Mouse (Mus musculus) stomach, postnatal 0 days (tissue): ENCODE results near the gene Gm1604a. TPM values are rescaled to one million over a fixed set of nuclear protein-coding genes. Genes with fewer than 3 reads are reported as not detected.
"Not testable (repeated sequence)": the region's sequence is repeated elsewhere in the genome, so short reads cannot be mapped to it uniquely, and the experiment has no call there.

Source experiments
- ATAC-seq: fragments of 200-750 bp; cut with Nextera tagmentation; 2 replicates; pipeline ENCODE4 v1.8.0; 2017; ENCODE audit not compliant: low FRiP score, low TSS enrichment
- DNase-seq: peaks from one replicate; pipeline ENCODE4 v3.0.0-alpha.2; 2016; ENCODE audit warnings: low spot score
- H3K27ac ChIP-seq: fragments of 300-500 bp; sonication (generic); replicated peaks from 2 replicates; pipeline ENCODE4 v1.5.1; 2014; ENCODE audit warnings: mild to moderate bottlenecking, control low read depth
- H3K27me3 ChIP-seq: fragments of 300-500 bp; sonication (generic); 2 replicates; pipeline ENCODE4 v1.6.1; 2014; ENCODE audit warnings: low read length; ENCODE audit not compliant: control insufficient read depth, insufficient read depth
- H3K36me3 ChIP-seq: fragments of 300-500 bp; sonication (generic); 2 replicates; pipeline ENCODE4 v1.6.1; 2014; ENCODE audit warnings: low read length, mixed read lengths; ENCODE audit not compliant: control insufficient read depth, insufficient read depth
- H3K4me1 ChIP-seq: fragments of 300-500 bp; sonication (generic); replicated peaks from 2 replicates; pipeline ENCODE4 v1.6.1; 2014; ENCODE audit warnings: antibody characterized with exemption; ENCODE audit not compliant: control insufficient read depth, insufficient read depth
- H3K4me2 ChIP-seq: fragments of 300-500 bp; sonication (generic); replicated peaks from 2 replicates; pipeline ENCODE4 v1.6.1; 2014; ENCODE audit warnings: low read depth, mild to moderate bottlenecking, control low read depth, moderate library complexity
- H3K4me3 ChIP-seq: fragments of 300-500 bp; sonication (generic); 2 replicates; pipeline ENCODE4 v1.5.1; 2014; ENCODE audit warnings: low read depth, low read length, control low read depth
- H3K9ac ChIP-seq: fragments of 300-500 bp; sonication (generic); 2 replicates; pipeline ENCODE4 v1.6.1; 2014; ENCODE audit warnings: mild to moderate bottlenecking, low read length, control low read depth, mixed read lengths
- H3K9me3 ChIP-seq: fragments of 300-500 bp; sonication (generic); 2 replicates; pipeline ENCODE4 v1.6.1; 2016; ENCODE audit warnings: low read length; ENCODE audit not compliant: control insufficient read depth
- CTCF ChIP-seq: IDR thresholded peaks from 2 replicates; pipeline ENCODE4 v1.5.1; 2016; ENCODE audit warnings: antibody characterized with exemption, low read depth, mild to moderate bottlenecking, moderate library complexity
- WGBS: fragments of 180-500 bp; shearing (Covaris S2); extraction: QIAGEN DNeasy Blood & Tissue Kit; methylation state at CpG from one replicate; pipeline ENCODE4 v1.1.7; 2014; 5-methylcytosine and 5-hydroxymethylcytosine counted together
- polyA plus RNA-seq: library from polyadenylated mRNA; unstranded; fragments of >200 nt; fragmentation: Nextera tagmentation; extraction: Ambion mirVana; gene quantifications from 2 replicates; pipeline ENCODE4 v1.2.1, GENCODE M21; 2015

Gene Gm1604a
- polyA plus RNA-seq, 1 experiment from 2014 or later, result not detected

- not testable (repeated sequence) for ATAC-seq, H3K9ac ChIP-seq, H3K4me2 ChIP-seq, H3K36me3 ChIP-seq, H3K27ac ChIP-seq, DNase-seq, H3K27me3 ChIP-seq, H3K4me3 ChIP-seq, H3K4me1 ChIP-seq, H3K9me3 ChIP-seq
- 60% methylated on average over 3 of the region's 6 CpGs for WGBS
These were observed 5.3 kb downstream of the Gm1604a start for GRCm38 (mm10) chr17:7030622-7031174.

DNA sequence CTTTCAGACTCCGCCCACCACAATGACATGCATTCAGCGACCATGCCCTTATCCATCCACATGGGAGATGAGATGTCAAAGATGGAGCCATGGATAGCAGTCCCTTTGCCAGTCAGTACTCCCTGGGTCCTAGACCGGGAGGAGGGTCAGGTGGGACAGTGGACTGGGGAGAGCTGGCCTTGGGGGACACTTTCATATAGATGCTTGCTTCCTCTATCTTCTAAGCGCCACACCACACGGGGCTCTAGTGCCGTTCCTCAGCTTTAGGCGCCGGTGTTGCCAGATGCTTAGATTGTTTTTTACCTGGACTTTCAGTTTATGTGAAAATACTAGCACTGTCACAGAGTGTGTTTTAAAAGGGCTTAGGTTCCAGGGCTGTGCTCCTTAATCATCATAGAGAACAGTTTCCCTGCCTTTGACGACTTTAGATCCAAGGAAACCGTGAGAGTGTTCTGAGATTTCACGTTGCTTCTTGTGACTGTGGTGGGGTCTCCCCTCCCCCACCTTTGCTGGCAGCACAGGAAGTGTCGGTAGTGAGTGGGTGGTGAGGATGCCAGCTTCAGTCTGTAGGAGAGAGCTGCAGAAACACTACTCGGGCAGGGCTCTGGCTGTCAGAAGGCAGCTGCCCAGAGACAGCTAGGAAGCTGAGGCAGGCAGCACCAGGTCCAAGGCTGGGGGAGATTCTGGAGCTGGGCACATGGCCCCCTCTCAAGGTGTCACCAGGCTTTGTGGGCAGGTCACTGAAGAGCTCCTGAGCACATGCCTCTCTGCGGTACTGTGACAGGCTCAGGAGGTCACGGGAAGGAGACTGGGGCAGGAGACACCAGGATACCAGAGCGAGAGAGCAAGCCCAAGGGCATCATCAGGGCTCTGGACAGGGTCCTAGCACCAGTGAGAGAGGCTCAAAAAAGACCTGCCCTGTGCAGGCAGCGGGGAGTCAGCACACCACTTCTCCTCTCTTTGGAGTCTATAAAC, 8.1 kb downstream of the Gm1604a start:
- not testable (repeated sequence) for DNase-seq, H3K4me1 ChIP-seq, H3K27ac ChIP-seq, H3K36me3 ChIP-seq, H3K9ac ChIP-seq, H3K4me3 ChIP-seq, H3K9me3 ChIP-seq, ATAC-seq, H3K27me3 ChIP-seq, H3K4me2 ChIP-seq
- WGBS, result 64% methylated on average over 3 of the region's 17 CpGs

- WGBS, result 61% methylated on average over 2 of the region's 4 CpGs
- H3K36me3 ChIP-seq, ATAC-seq, H3K4me2 ChIP-seq, H3K4me1 ChIP-seq, H3K27ac ChIP-seq, H3K27me3 ChIP-seq, H3K9ac ChIP-seq, H3K9me3 ChIP-seq, DNase-seq, H3K4me3 ChIP-seq: not testable (repeated sequence)
These were observed 43.7 kb downstream of the Gm1604a start for GRCm38 (mm10) chr17:7068997-7069539.

- not testable (repeated sequence) for H3K27me3 ChIP-seq, H3K9ac ChIP-seq, H3K4me3 ChIP-seq, H3K36me3 ChIP-seq, H3K4me2 ChIP-seq, H3K4me1 ChIP-seq, H3K27ac ChIP-seq, H3K9me3 ChIP-seq, ATAC-seq
- peak; percentile 11 for DNase-seq
- WGBS, result 76% methylated on average over 4 of the region's 7 CpGs
These were observed 44.3 kb downstream of the Gm1604a start for GRCm38 (mm10) chr17:7069561-7070240.

GRCm38 (mm10) chr17:7074494-7074893, 49.1 kb downstream of the Gm1604a start:
- ATAC-seq (0 out of 2 replicates have a peak, but pooled peaks have one; percentile 50), DNase-seq (peak; percentile 12)
- H3K4me3 ChIP-seq, H3K27me3 ChIP-seq, H3K27ac ChIP-seq, H3K4me1 ChIP-seq, H3K36me3 ChIP-seq, H3K9me3 ChIP-seq, H3K4me2 ChIP-seq, H3K9ac ChIP-seq: not testable (repeated sequence)
- 17% methylated on average over 2 of the region's 3 CpGs for WGBS
- peak; percentile 68 for TF ChIP-seq CTCF

GRCm38 (mm10) chr17:7075519-7075918, 50.2 kb downstream of the Gm1604a start:
- not testable (repeated sequence) for ATAC-seq, H3K4me1 ChIP-seq, H3K9me3 ChIP-seq

More at GRCm38 (mm10) chr17:7075519-7075918, 50.2 kb downstream of the Gm1604a start:
- not testable (repeated sequence) for H3K27ac ChIP-seq, H3K4me3 ChIP-seq, DNase-seq, H3K9ac ChIP-seq, H3K36me3 ChIP-seq, H3K27me3 ChIP-seq, H3K4me2 ChIP-seq
- 92% methylated on average over 5 of the region's 6 CpGs for WGBS
